Mouse (Mus musculus) small intestine, adult 2 months (tissue): Measurements from ENCODE around the gene Gal3st1.

Experiments
- CTCF ChIP-seq: fragments of 200-500 bp; IDR thresholded peaks from 2 replicates; pipeline ENCODE4 v1.5.1; 2012; ENCODE audit warnings: low read depth, mild to moderate bottlenecking, control low read depth, inconsistent platforms, low read length, moderate library complexity, mixed read lengths; ENCODE audit not compliant: insufficient replicate concordance, insufficient read length; ENCODE audit errors: extremely low read depth
- POLR2A ChIP-seq: fragments of 200-500 bp; IDR thresholded peaks from 2 replicates; pipeline ENCODE4 v1.6.1; 2012; ENCODE audit warnings: low read depth, mild to moderate bottlenecking, control low read depth, inconsistent platforms, low read length, moderate library complexity

DNA sequence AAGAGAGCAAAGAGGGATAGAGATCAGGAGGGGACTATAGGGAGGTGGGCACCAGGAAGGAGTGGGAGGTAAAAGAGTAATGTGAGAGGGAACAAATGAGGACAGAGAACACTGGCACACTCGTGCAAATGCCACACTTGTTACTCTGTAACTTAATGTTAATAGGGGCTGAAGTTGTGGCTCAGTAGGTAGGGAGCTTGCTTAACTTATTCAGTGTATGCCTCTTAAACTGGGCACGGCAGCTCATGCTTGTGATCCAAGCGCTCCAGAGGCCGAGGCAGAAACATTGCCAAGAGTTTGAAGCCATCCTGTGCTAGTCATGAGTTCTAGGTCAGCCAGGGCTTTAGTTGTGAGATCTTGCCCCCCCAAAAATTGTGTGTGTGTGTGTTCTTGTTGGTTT is 48.3 kb upstream of the Gal3st1 start:
- TF ChIP-seq CTCF: no peak
- TF ChIP-seq POLR2A: no peak
